Mouse (Mus musculus): ENCODE measurements around the gene Drg1. TPM values are rescaled to one million over a fixed set of nuclear protein-coding genes. Genes with fewer than 3 reads are reported as not detected.

Drg1 gene
- 190 and 221 TPM in 2 replicates for polyA plus RNA-seq (2014; fragmentation: Nextera tagmentation; extraction: Ambion mirVana)

GRCm38 (mm10) chr11:3266079-3266685 is at the start of gene Drg1:
Drg1 (minus strand) TSS chr11:3266415.
- Histone ChIP-seq H3K9ac (replicated peaks; ENCODE audit: low read depth, low read length) (peak within 1 kb of the TSS; percentile 96), H3K36me3 (ENCODE audit: control insufficient read depth, insufficient read depth, low read length) (peaks cover 21% of the 10 kb centered on the region), H3K27me3 (ENCODE audit: control insufficient read depth, insufficient read depth, low read length) (no peaks in the 10 kb centered on the region), H3K9me3 (ENCODE audit: control insufficient read depth, low read length) (no peaks in the 10 kb centered on the region), H3K4me2 (ENCODE audit: low read depth, low read length) (peak within 1 kb of the TSS; percentile 73), H3K4me3 (ENCODE audit: low read depth, low read length) (peak within 1 kb of the TSS; percentile 91), H3K4me1 (ENCODE audit: control insufficient read depth, insufficient read depth, low read length) (peaks cover 16% of the 10 kb centered on the region), H3K27ac (ENCODE audit: low read depth, low read length) (peak within 1 kb of the TSS; percentile 89)
- whole genome bisulfite sequencing, result 0% methylated on average over 66 of the region's 72 CpGs
- peak; percentile 99 for ATAC-seq (ENCODE audit: low read depth)

DNA sequence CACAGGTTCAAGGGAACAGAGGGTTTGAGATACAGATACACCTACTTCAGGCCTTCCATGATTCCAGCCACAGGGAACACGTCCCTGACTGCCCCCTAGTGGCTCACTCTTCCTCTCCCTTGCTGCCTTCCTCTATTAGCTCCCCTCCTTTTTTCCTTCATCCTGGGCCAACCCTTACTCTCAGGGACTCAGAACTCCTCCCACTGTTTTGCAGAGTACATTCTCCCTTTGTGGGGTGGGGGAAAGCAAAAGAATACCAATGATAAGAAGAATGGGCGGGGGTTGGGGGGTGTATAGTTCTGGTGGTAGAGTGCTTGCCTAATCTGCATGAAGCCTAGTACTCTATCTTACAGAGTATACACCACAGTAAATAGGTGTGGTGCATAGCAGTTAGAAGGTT is 47.9 kb upstream of the Drg1 start:
- H3K36me3 ChIP-seq (ENCODE audit: control insufficient read depth, insufficient read depth, low read length), result peaks cover 22% of the 10 kb centered on the region; the same call in 1 of the 2 replicates
- H3K27me3 ChIP-seq (ENCODE audit: control insufficient read depth, insufficient read depth, low read length), result no peaks in the 10 kb centered on the region
- 32% methylated on average over 2 of the region's 2 CpGs for WGBS
- no peak overlapping the region for H3K9ac ChIP-seq (replicated peaks; ENCODE audit: low read depth, low read length)
- H3K4me3 ChIP-seq (ENCODE audit: low read depth, low read length), result no peak overlapping the region
- H3K4me1 ChIP-seq (ENCODE audit: control insufficient read depth, insufficient read depth, low read length), result no peaks in the 10 kb centered on the region
- no peak overlapping the region for H3K27ac ChIP-seq (ENCODE audit: low read depth, low read length)
- no peaks in the 10 kb centered on the region for H3K9me3 ChIP-seq (ENCODE audit: control insufficient read depth, low read length)
- peak; percentile 63; the same call in 1 of the 2 replicates for ATAC-seq (ENCODE audit: low read depth)
- no peak overlapping the region for H3K4me2 ChIP-seq (ENCODE audit: low read depth, low read length)

DNA sequence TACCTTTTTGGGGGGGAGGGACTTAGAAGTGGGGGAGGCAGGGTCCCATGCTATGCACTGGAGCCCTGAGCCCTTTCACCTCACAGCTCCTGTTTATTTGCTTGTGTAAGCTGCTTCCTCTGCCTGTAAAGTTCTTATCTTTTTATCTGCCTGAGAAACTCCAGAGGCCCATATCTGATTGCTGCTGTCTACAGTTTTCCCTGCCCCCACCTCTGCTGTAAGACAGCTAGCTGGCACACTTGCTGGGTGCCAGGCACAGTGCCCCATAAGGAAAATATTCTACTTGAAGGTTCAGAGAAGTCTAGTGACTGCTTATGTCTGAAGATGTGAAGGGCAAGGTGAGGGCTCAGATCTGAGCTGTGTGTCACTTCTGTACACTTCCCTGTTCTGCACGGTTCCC is 47.1 kb upstream of the Drg1 start:
- Histone ChIP-seq H3K4me1 (ENCODE audit: control insufficient read depth, insufficient read depth, low read length) (no peaks in the 10 kb centered on the region), H3K27ac (ENCODE audit: low read depth, low read length) (no peak overlapping the region), H3K36me3 (ENCODE audit: control insufficient read depth, insufficient read depth, low read length) (peaks cover 31% of the 10 kb centered on the region), H3K4me2 (ENCODE audit: low read depth, low read length) (no peak overlapping the region), H3K4me3 (ENCODE audit: low read depth, low read length) (no peak overlapping the region), H3K9ac (replicated peaks; ENCODE audit: low read depth, low read length) (no peak overlapping the region), H3K9me3 (ENCODE audit: control insufficient read depth, low read length) (no peaks in the 10 kb centered on the region), H3K27me3 (ENCODE audit: control insufficient read depth, insufficient read depth, low read length) (no peaks in the 10 kb centered on the region)
- 88% methylated on average over 1 of the region's 1 CpGs for WGBS
- ATAC-seq (ENCODE audit: low read depth), result no peak

DNA sequence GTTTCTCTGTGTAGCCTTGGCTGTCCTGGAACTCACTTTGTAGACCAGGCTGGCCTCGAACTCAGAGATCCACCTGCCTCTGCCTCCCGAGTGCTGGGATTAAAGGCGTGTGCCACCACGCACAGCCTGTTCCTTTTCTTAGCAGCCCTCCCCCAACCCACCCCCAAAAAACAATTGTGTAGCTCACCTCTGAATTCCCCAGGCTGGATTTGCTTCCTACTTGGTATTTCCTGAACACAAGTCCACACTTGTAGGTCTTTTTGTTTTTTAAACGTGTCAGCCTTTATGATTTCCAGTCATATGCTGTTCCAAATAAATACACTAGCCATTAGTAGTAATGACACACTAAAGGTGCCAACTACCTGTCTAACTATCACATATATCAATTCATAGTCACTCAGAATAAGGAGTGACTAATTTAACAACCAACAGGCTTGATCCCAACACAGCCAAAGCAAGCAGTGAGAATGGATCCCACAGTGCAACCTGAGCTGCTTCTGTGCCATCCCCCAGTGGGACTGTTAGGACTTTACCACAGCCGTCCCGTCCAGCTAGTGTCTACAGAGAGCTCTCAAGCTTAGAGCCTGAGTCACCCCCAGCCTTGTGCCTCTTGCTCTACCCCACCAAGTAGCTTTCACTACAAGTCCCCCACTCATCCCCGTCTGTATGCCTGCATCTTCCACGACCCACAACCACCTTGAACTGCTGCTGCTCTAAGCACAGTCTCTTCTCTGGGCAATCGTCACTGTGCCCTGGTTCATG is 45.6 kb upstream of the Drg1 start:
- no peak for ATAC-seq (ENCODE audit: low read depth)
- no peaks in the 10 kb centered on the region for H3K27me3 ChIP-seq (ENCODE audit: control insufficient read depth, insufficient read depth, low read length)
- H3K4me2 ChIP-seq (ENCODE audit: low read depth, low read length), result no peak overlapping the region
- H3K4me1 ChIP-seq (ENCODE audit: control insufficient read depth, insufficient read depth, low read length), result no peaks in the 10 kb centered on the region
- no peaks in the 10 kb centered on the region for H3K9me3 ChIP-seq (ENCODE audit: control insufficient read depth, low read length)
- 83% methylated on average over 9 of the region's 10 CpGs for WGBS
- no peak overlapping the region for H3K27ac ChIP-seq (ENCODE audit: low read depth, low read length)
- no peak overlapping the region for H3K9ac ChIP-seq (replicated peaks; ENCODE audit: low read depth, low read length)
- H3K4me3 ChIP-seq (ENCODE audit: low read depth, low read length), result no peak overlapping the region
- H3K36me3 ChIP-seq (ENCODE audit: control insufficient read depth, insufficient read depth, low read length), result peaks cover 46% of the 10 kb centered on the region

DNA sequence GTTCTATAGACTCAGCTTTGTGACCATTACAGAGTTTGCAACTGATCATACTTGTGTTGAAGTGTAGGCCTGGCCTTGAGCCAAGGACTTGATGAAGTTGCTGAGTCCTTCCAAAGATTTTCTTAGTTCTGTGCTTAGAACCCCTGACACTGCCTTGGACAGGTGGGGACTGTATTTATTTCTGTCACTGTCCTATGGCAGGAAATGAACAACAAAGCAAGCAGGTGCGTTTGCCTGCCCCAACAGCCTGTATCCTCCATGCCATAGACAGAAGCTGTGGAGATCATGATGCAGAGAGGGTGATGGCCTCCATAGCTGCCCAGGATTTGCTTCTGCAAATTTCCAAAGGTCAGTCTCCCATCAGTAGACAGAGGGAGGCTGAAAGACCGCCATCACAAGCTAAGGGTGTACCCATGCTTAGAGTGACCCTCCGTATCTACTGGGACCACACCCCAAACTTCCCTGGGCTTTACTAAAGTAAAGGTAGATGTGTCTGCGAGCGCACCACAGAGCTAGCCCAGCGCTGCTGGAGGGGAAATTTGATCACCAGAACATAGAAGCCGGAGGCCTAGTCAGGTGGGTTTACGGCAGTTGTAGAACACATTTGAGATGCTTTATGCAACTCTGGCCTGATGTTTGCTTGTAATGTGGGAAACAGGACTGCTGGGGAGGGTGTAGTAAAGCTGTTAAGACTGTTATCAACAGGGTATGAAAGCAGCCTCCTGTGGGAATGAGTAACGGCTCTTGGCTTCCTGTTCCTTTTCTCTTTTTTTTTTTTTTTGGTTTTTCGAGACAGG is 44.8 kb upstream of the Drg1 start:
- Histone ChIP-seq H3K4me2 (ENCODE audit: low read depth, low read length) (no peak overlapping the region), H3K4me1 (ENCODE audit: control insufficient read depth, insufficient read depth, low read length) (no peaks in the 10 kb centered on the region), H3K27me3 (ENCODE audit: control insufficient read depth, insufficient read depth, low read length) (no peaks in the 10 kb centered on the region), H3K9me3 (ENCODE audit: control insufficient read depth, low read length) (no peaks in the 10 kb centered on the region), H3K9ac (replicated peaks; ENCODE audit: low read depth, low read length) (no peak overlapping the region), H3K4me3 (ENCODE audit: low read depth, low read length) (no peak overlapping the region), H3K27ac (ENCODE audit: low read depth, low read length) (no peak overlapping the region), H3K36me3 (ENCODE audit: control insufficient read depth, insufficient read depth, low read length) (peaks cover 52% of the 10 kb centered on the region)
- WGBS, result 89% methylated on average over 10 of the region's 10 CpGs
- ATAC-seq (ENCODE audit: low read depth), result no peak

GRCm38 (mm10) chr11:3309884-3310283 is 43.7 kb upstream of the Drg1 start:
- no peak overlapping the region for H3K9ac ChIP-seq (replicated peaks; ENCODE audit: low read depth, low read length)
- peaks cover 63% of the 10 kb centered on the region for H3K36me3 ChIP-seq (ENCODE audit: control insufficient read depth, insufficient read depth, low read length)
- H3K27ac ChIP-seq (ENCODE audit: low read depth, low read length), result no peak overlapping the region
- H3K4me2 ChIP-seq (ENCODE audit: low read depth, low read length), result no peak overlapping the region
- no peaks in the 10 kb centered on the region for H3K4me1 ChIP-seq (ENCODE audit: control insufficient read depth, insufficient read depth, low read length)
- H3K4me3 ChIP-seq (ENCODE audit: low read depth, low read length), result no peak overlapping the region
- ATAC-seq (ENCODE audit: low read depth), result no peak
- 93% methylated on average over 4 of the region's 4 CpGs for WGBS
- H3K9me3 ChIP-seq (ENCODE audit: control insufficient read depth, low read length), result no peaks in the 10 kb centered on the region
- no peaks in the 10 kb centered on the region for H3K27me3 ChIP-seq (ENCODE audit: control insufficient read depth, insufficient read depth, low read length)

- Histone ChIP-seq H3K4me3 (ENCODE audit: low read depth, low read length) (no peak overlapping the region), H3K4me2 (ENCODE audit: low read depth, low read length) (no peak overlapping the region), H3K4me1 (ENCODE audit: control insufficient read depth, insufficient read depth, low read length) (no peaks in the 10 kb centered on the region), H3K27me3 (ENCODE audit: control insufficient read depth, insufficient read depth, low read length) (no peaks in the 10 kb centered on the region), H3K27ac (ENCODE audit: low read depth, low read length) (no peak overlapping the region), H3K36me3 (ENCODE audit: control insufficient read depth, insufficient read depth, low read length) (peaks cover 77% of the 10 kb centered on the region), H3K9ac (replicated peaks; ENCODE audit: low read depth, low read length) (no peak overlapping the region), H3K9me3 (ENCODE audit: control insufficient read depth, low read length) (no peaks in the 10 kb centered on the region)
- ATAC-seq (ENCODE audit: low read depth), result no peak
- 93% methylated on average over 3 of the region's 3 CpGs for WGBS
Observed at GRCm38 (mm10) chr11:3307875-3308274, 41.7 kb upstream of the Drg1 start.

DNA sequence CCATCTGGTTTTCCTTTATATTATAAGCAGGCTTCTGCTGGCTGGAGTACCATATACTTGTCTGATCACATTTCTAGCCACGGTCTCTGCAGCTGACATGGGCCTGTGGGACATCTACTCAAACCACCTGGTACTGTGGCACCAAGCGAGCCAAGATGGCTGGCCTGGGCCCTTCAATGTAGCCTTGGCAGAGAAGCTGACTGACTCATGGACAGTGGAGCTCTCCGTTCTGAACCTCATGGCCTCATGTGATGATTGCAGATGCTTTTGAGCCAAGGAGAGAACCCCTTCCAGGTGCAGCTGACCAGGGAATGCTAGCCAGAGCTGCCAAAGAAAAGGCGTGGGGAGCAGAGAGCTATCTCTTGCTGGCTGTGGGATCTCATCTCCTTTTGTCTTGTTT is 39.6 kb upstream of the Drg1 start:
- Histone ChIP-seq H3K27me3 (ENCODE audit: control insufficient read depth, insufficient read depth, low read length) (no peaks in the 10 kb centered on the region), H3K4me1 (ENCODE audit: control insufficient read depth, insufficient read depth, low read length) (no peaks in the 10 kb centered on the region), H3K27ac (ENCODE audit: low read depth, low read length) (no peak overlapping the region), H3K4me2 (ENCODE audit: low read depth, low read length) (no peak overlapping the region), H3K9ac (replicated peaks; ENCODE audit: low read depth, low read length) (no peak overlapping the region), H3K4me3 (ENCODE audit: low read depth, low read length) (no peak overlapping the region), H3K36me3 (ENCODE audit: control insufficient read depth, insufficient read depth, low read length) (peaks cover 86% of the 10 kb centered on the region), H3K9me3 (ENCODE audit: control insufficient read depth, low read length) (no peaks in the 10 kb centered on the region)
- 92% methylated on average over 4 of the region's 4 CpGs for WGBS
- no peak for ATAC-seq (ENCODE audit: low read depth)

- no peak overlapping the region for H3K27ac ChIP-seq (ENCODE audit: low read depth, low read length)
- H3K4me1 ChIP-seq (ENCODE audit: control insufficient read depth, insufficient read depth, low read length), result no peaks in the 10 kb centered on the region
- H3K4me3 ChIP-seq (ENCODE audit: low read depth, low read length), result no peak overlapping the region
- no peaks in the 10 kb centered on the region for H3K9me3 ChIP-seq (ENCODE audit: control insufficient read depth, low read length)
- no peaks in the 10 kb centered on the region for H3K27me3 ChIP-seq (ENCODE audit: control insufficient read depth, insufficient read depth, low read length)
- H3K36me3 ChIP-seq (ENCODE audit: control insufficient read depth, insufficient read depth, low read length), result peaks cover 81% of the 10 kb centered on the region
- no peak for ATAC-seq (ENCODE audit: low read depth)
- H3K4me2 ChIP-seq (ENCODE audit: low read depth, low read length), result no peak overlapping the region
- 93% methylated on average over 4 of the region's 4 CpGs for WGBS
- no peak overlapping the region for H3K9ac ChIP-seq (replicated peaks; ENCODE audit: low read depth, low read length)
Observed at GRCm38 (mm10) chr11:3302792-3303191, 36.6 kb upstream of the Drg1 start.
